Mouse (Mus musculus) lung, adult 2 months (tissue): ENCODE results near the gene Myocos. TPM values are rescaled to one million over a fixed set of nuclear protein-coding genes. Genes with fewer than 3 reads are reported as not detected.

Source experiments
- DNase-seq: peaks from one replicate; pipeline ENCODE4 v3.0.0; 2022
- H3K4me1 ChIP-seq: fragments of 200-500 bp; 2 replicates; pipeline ENCODE4 v1.6.1; 2011; ENCODE audit warnings: low read length; ENCODE audit not compliant: control insufficient read depth, insufficient read depth
- H3K4me3 ChIP-seq: fragments of 200-500 bp; replicated peaks from 2 replicates; pipeline ENCODE3; 2011; ENCODE audit warnings: low read depth, mild to moderate bottlenecking, control low read depth, low read length; ENCODE audit errors: extremely low read depth
- CTCF ChIP-seq: fragments of 200-500 bp; IDR thresholded peaks from 2 replicates; pipeline ENCODE4 v1.5.1; 2011; ENCODE audit warnings: mild to moderate bottlenecking, low read length, control low read depth; ENCODE audit not compliant: insufficient read depth
- POLR2A ChIP-seq: fragments of 200-500 bp; IDR thresholded peaks from 2 replicates; pipeline ENCODE4 v1.6.1; 2011; ENCODE audit warnings: low read depth, mild to moderate bottlenecking, control low read depth, low read length, borderline replicate concordance; ENCODE audit errors: extremely low read depth
- WGBS: fragments of 180-500 bp; shearing (Covaris S2); methylation state at CpG from one replicate; pipeline ENCODE4 v1.1.7; 2018; 5-methylcytosine and 5-hydroxymethylcytosine counted together
- polyA plus RNA-seq: library from polyadenylated mRNA; depleted of rRNA; stranded (reverse); fragments of >200 nt; gene quantifications from 2 replicates; pipeline ENCODE4 v1.2.3, GENCODE M21; 2012; rRNA removed

Gene Myocos
- polyA plus RNA-seq, 1 experiment = not detected

- no peak for DNase-seq
- 75% methylated on average over 4 of the region's 4 CpGs for WGBS
- H3K4me3 ChIP-seq = no peak overlapping the region
- no peaks in the 10 kb centered on the region for H3K4me1 ChIP-seq
- TF ChIP-seq CTCF (peak; percentile 58), POLR2A (no peak)
Observed at GRCm38 (mm10) chr1:162620487-162620886, 37.5 kb downstream of the Myocos start.

DNA sequence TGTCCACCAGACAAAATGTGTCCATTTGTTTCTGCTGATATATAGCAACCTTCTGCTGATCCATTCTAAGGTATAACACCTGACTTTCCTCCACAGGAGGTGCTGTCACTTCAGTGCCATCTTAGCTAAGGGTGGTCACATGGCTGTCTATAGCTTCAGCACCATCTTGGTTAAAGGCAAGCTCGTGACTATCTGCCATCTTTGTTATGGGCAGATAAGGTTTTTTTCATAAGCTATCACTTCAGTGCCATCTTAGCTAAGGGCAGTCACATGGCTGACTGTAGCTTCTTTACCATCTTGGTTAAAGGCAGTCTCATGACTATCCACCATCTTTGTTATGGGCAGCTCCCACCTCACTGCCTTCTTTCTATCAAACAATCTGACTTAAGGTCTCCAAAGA is 42.5 kb downstream of the Myocos start:
- Histone ChIP-seq H3K4me1 (no peaks in the 10 kb centered on the region), H3K4me3 (no peak overlapping the region)
- 70% methylated on average over 1 of the region's 1 CpGs for WGBS
- TF ChIP-seq POLR2A = no peak
- TF ChIP-seq CTCF = no peak
- DNase-seq = no peak

- Histone ChIP-seq H3K4me3 (no peak overlapping the region), H3K4me1 (no peaks in the 10 kb centered on the region)
- 57% methylated on average over 4 of the region's 4 CpGs for WGBS
- no peak for DNase-seq
- no peak for TF ChIP-seq CTCF
- no peak for TF ChIP-seq POLR2A
Observed at GRCm38 (mm10) chr1:162611191-162611590, 46.8 kb downstream of the Myocos start.

- H3K4me1 ChIP-seq = no peaks in the 10 kb centered on the region
- TF ChIP-seq POLR2A (no peak), CTCF (no peak)
- 36% methylated on average over 9 of the region's 9 CpGs for WGBS
Observed at GRCm38 (mm10) chr1:162609633-162610250, 48.3 kb downstream of the Myocos start.

DNA sequence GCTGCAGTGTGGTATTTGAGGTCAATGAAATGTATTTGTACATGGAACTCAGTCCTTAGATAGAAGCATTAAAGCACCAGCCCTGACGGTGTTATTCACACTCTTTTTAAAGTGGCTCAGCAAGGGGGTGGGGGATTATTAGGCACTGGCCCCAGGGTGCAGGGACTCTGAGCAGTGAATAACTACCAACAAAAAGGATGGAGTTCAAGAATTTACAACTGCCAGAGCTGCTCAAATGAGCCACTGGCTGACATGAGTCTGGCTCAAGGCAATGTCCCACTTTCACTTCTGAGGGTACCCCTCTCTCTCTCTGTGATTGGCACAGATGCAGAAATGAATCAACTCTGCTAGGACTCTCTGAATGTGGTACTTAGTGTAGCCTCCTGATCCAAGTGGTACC is 49.9 kb downstream of the Myocos start:
- Histone ChIP-seq H3K4me1 (no peaks in the 10 kb centered on the region), H3K4me3 (no peak overlapping the region)
- TF ChIP-seq POLR2A = no peak
- 49% methylated on average over 1 of the region's 1 CpGs for WGBS
- DNase-seq = no peak

More at GRCm38 (mm10) chr1:162609633-162610250, 48.3 kb downstream of the Myocos start:
- DNase-seq = no peak
- no peak overlapping the region for H3K4me3 ChIP-seq

DNA sequence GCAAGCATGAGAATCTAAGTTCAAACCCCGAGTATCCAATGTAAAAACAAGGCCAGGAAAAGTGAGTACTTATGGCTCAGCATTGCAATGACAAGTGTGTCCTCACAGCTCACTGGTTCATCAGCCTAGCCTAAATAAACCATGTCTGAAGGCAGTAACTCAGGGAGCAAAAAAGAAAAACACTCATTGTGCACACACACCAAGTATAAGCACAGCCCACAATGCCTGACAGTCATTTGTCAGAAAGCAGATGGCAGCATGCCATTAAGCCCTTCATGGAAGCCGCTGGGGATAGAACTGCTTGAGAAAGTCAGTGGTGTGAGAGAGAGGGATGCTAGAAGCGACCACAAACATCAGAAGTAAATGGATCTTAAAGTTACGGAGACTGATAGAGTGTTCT is 56.7 kb downstream of the Myocos start:
- no peak for DNase-seq
- WGBS = 66% methylated on average over 4 of the region's 4 CpGs
- TF ChIP-seq POLR2A (no peak), CTCF (no peak)
- Histone ChIP-seq H3K4me3 (no peak overlapping the region), H3K4me1 (no peaks in the 10 kb centered on the region)

- DNase-seq = no peak
- no peaks in the 10 kb centered on the region for H3K4me1 ChIP-seq
- TF ChIP-seq CTCF = no peak
- no peak for TF ChIP-seq POLR2A
- WGBS = 70% methylated on average over 5 of the region's 5 CpGs
- H3K4me3 ChIP-seq = no peak overlapping the region
Observed at GRCm38 (mm10) chr1:162599617-162600016, 58.4 kb downstream of the Myocos start.

GRCm38 (mm10) chr1:162597379-162598102 is 60.5 kb downstream of the Myocos start:
- H3K4me1 ChIP-seq = no peaks in the 10 kb centered on the region
- 69% methylated on average over 3 of the region's 3 CpGs for WGBS

More at GRCm38 (mm10) chr1:162597379-162598102, 60.5 kb downstream of the Myocos start:
- no peak for DNase-seq
- H3K4me3 ChIP-seq = no peak overlapping the region
- no peak for TF ChIP-seq POLR2A
- no peak for TF ChIP-seq CTCF

Other genes with a start within 250 kb of the Myocos start
- 4.7 and 6.8 TPM in 2 replicates for gene Dnm3, start 180.2 kb downstream of the Myocos start, polyA plus RNA-seq
- gene Mettl13, start 109.7 kb downstream of the Myocos start, polyA plus RNA-seq = 3.9 and 6.2 TPM in 2 replicates
- 10.8 and 13.7 TPM in 2 replicates for gene Vamp4, start 87.7 kb downstream of the Myocos start, polyA plus RNA-seq
- 0.29 and 1.3 TPM in 2 replicates for gene Myoc, start 19.1 kb downstream of the Myocos start, polyA plus RNA-seq
- 32.5 and 33.5 TPM in 2 replicates for gene Prrc2c, start 82.3 kb upstream of the Myocos start, polyA plus RNA-seq
- gene Fmo4, start 155.8 kb upstream of the Myocos start, polyA plus RNA-seq = 1.7 and 2.4 TPM in 2 replicates
- 173 and 219 TPM in 2 replicates for gene Fmo1, start 208.4 kb upstream of the Myocos start, polyA plus RNA-seq
- gene Fmo2, start 240.5 kb upstream of the Myocos start, polyA plus RNA-seq = 147 and 240 TPM in 2 replicates